Mouse (Mus musculus) right cerebral cortex, adult 2 months (tissue): Measurements from ENCODE around the gene Tfap2e.

Experiments
- DNase-seq, 2 experiments: peaks; one replicate each; pipeline ENCODE4 v3.0.0; 2021 to 2022; ENCODE audit warnings: low spot score in 2 of 2

The Tfap2e gene

GRCm38 (mm10) chr4:126706630-126707438, 29.2 kb downstream of the Tfap2e start:
- DNase-seq: no peak

GRCm38 (mm10) chr4:126696908-126697307, 39.1 kb downstream of the Tfap2e start:
- no peak for DNase-seq

GRCm38 (mm10) chr4:126693021-126693420, 43.0 kb downstream of the Tfap2e start:
- no peak for DNase-seq

- no peak for DNase-seq
These were observed 46.6 kb downstream of the Tfap2e start for GRCm38 (mm10) chr4:126689457-126689856.

- DNase-seq: no peak
These were observed 53.0 kb downstream of the Tfap2e start for GRCm38 (mm10) chr4:126683084-126683483.

GRCm38 (mm10) chr4:126682298-126682697, 53.7 kb downstream of the Tfap2e start:
- DNase-seq: no peak

GRCm38 (mm10) chr4:126677054-126678003, 58.7 kb downstream of the Tfap2e start, which contains the start of gene Psmb2:
TSS of gene Psmb2 (plus strand) at chr4:126677630.
- DNase-seq: peak; percentile 99

GRCm38 (mm10) chr4:126667075-126667474, 69.0 kb downstream of the Tfap2e start:
- no peak for DNase-seq
